Mouse (Mus musculus) common myeloid progenitor, adult 5-6 weeks (primary cell): ENCODE results near the gene Dnajc30. TPM values are rescaled to one million over a fixed set of nuclear protein-coding genes. Genes with fewer than 3 reads are reported as not detected.
"Not testable (repeated sequence)": the region's sequence is repeated elsewhere in the genome, so short reads cannot be mapped to it uniquely, and the experiment has no call there.

Experiments used
- ATAC-seq: replicated peaks from 2 replicates; pipeline ENCODE4 v1.8.0; 2016; ENCODE audit warnings: low read depth, mild to moderate bottlenecking, moderate TSS enrichment, inconsistent platforms; ENCODE audit not compliant: poor library complexity, severe bottlenecking
- total RNA-seq: library from RNA; stranded (forward); fragments of 200-1000, 187-1606 nt; gene quantifications from 2 replicates; pipeline ENCODE4 v1.2.3, GENCODE M21; 2017

Gene Dnajc30
- total RNA-seq, 1 experiment from 2014 or later: 10.9 TPM

GRCm38 (mm10) chr5:135053356-135053755 is 10.6 kb upstream of the Dnajc30 start:
- ATAC-seq: no peak

- ATAC-seq: peak; percentile 55; the same call in 1 of the 2 replicates
Measured at GRCm38 (mm10) chr5:135064382-135064766, 372 bp downstream of the Dnajc30 start.

GRCm38 (mm10) chr5:135064909-135065446 is 976 bp downstream of the Dnajc30 start, which contains the start of gene Bud23:
Gene Bud23, minus strand, starts transcription at chr5:135064959.
- ATAC-seq: not testable (repeated sequence)

- no peak for ATAC-seq
Measured at GRCm38 (mm10) chr5:135066008-135066407, 2.0 kb downstream of the Dnajc30 start.

- ATAC-seq: no peak; the same call in 1 of the 2 replicates
Measured at GRCm38 (mm10) chr5:135070448-135070847, 6.4 kb downstream of the Dnajc30 start.

- ATAC-seq: no peak
Measured at GRCm38 (mm10) chr5:135072061-135072460, 8.1 kb downstream of the Dnajc30 start.

GRCm38 (mm10) chr5:135072720-135073119 is 8.7 kb downstream of the Dnajc30 start:
- ATAC-seq: no peak

- no peak for ATAC-seq
Measured at GRCm38 (mm10) chr5:135073349-135074150, 9.5 kb downstream of the Dnajc30 start.

- no peak for ATAC-seq
Measured at GRCm38 (mm10) chr5:135075655-135076054, 11.7 kb downstream of the Dnajc30 start.

- ATAC-seq: no peak
Measured at GRCm38 (mm10) chr5:135076368-135076767, 12.4 kb downstream of the Dnajc30 start.

GRCm38 (mm10) chr5:135076931-135077505 is 13.0 kb downstream of the Dnajc30 start:
- no peak for ATAC-seq

GRCm38 (mm10) chr5:135077564-135078481 is 13.8 kb downstream of the Dnajc30 start, which contains the start of gene Vps37d:
Gene Vps37d, minus strand, starts transcription at chr5:135078266.
- ATAC-seq: peak; percentile 72

GRCm38 (mm10) chr5:135078482-135078810 is 14.4 kb downstream of the Dnajc30 start:
- 0 out of 2 replicates have a peak, but pooled peaks have one; percentile 13 for ATAC-seq

GRCm38 (mm10) chr5:135079578-135079977 is 15.6 kb downstream of the Dnajc30 start:
- no peak for ATAC-seq

GRCm38 (mm10) chr5:135080539-135080938 is 16.5 kb downstream of the Dnajc30 start:
- no peak for ATAC-seq

GRCm38 (mm10) chr5:135086871-135087270 is 22.9 kb downstream of the Dnajc30 start:
- ATAC-seq: no peak

GRCm38 (mm10) chr5:135089653-135090052 is 25.7 kb downstream of the Dnajc30 start, which contains the start of gene Mlxipl:
Gene Mlxipl, plus strand, starts transcription at chr5:135089890.
- ATAC-seq: no peak

- no peak for ATAC-seq
Measured at GRCm38 (mm10) chr5:135100981-135101380, 37.0 kb downstream of the Dnajc30 start.

- ATAC-seq: 0 out of 2 replicates have a peak, but pooled peaks have one; percentile 37
Measured at GRCm38 (mm10) chr5:135103999-135104660, 40.1 kb downstream of the Dnajc30 start.
